Mouse (Mus musculus): Measurements from ENCODE around the gene Serpine2. TPM values are rescaled to one million over a fixed set of nuclear protein-coding genes. Genes with fewer than 3 reads are reported as not detected.

Gene Serpine2
- total and polyA plus RNA-seq, 3 experiments: not detected

DNA sequence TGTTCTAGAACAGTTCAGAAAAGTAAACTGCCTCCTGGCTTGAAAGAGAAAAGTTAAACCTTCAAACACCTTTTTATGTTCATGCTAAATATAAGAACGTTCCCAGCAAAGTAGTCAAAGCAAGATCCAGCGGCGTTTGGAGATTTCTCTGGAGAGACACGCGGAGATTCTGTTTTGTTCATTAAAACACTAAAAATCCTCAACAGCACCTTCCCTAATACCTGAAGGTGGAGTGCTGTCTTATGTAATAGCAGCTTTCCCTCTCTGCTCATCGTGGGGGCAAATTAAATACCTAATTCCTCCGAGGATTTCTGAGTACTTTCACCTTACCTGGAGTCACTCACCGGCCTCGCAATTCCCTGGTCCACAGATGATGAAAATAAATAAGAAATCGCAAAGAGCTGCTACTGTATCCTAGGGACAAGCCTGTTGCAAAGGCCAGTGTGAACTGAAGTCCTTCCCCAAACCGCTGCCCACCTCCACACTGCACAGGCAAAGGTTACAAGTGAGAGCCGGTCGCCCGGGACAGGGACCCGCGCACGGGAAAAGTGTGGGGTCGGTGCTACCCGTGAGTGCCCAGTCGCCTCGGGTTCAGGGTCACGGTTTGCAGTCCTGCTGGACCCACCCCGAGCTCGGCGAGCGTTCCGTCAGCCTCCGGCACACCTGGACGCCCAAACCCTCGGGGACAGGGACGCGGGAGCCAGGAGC lies 3.1 kb downstream of the Serpine2 start:
- no peak overlapping the region for H3K9ac ChIP-seq (ENCODE audit: control insufficient read depth, low read depth, low read length, poor library complexity, severe bottlenecking)
- TF ChIP-seq EP300 (IDR thresholded peaks at IDR 0.05; ENCODE audit: low read depth in 1 of 2, low read length in 2 of 2) (no peak), HCFC1 (IDR thresholded peaks at IDR 0.05; ENCODE audit: low read depth, low read length) (no peak), ETS1 (IDR thresholded peaks at IDR 0.05; ENCODE audit: low read depth, low read length) (no peak), BHLHE40 (IDR thresholded peaks at IDR 0.05; ENCODE audit: borderline replicate concordance, low read depth, low read length) (no peak), ELF1 (IDR thresholded peaks at IDR 0.05; ENCODE audit: low read depth, low read length) (no peak), RAD21 (IDR thresholded peaks at IDR 0.05; ENCODE audit: low read depth, low read length) (no peak), ZMIZ1 (IDR thresholded peaks at IDR 0.05; ENCODE audit: low read depth, low read length) (no peak), MAX (IDR thresholded peaks at IDR 0.05; ENCODE audit: low read length) (no peak)
- no peak overlapping the region for H3K27ac ChIP-seq (ENCODE audit: control insufficient read depth, low read depth, low read length)
- no peak for DNase-seq (ENCODE audit: low read depth, low spot score)
- H3K4me3 ChIP-seq (ENCODE audit: control insufficient read depth in 1 of 2, insufficient read depth in 1 of 2, low read depth in 2 of 2, low read length in 2 of 2): no peak overlapping the region
- H3K36me3 ChIP-seq (ENCODE audit: control insufficient read depth in 1 of 2, insufficient read depth in 2 of 2, low read length in 2 of 2): no peaks in the 10 kb centered on the region
- no peaks in the 10 kb centered on the region for H3K79me2 ChIP-seq (ENCODE audit: control insufficient read depth, insufficient read depth, low read length, poor library complexity)
- no peaks in the 10 kb centered on the region for H3K27me3 ChIP-seq (ENCODE audit: control insufficient read depth in 1 of 2, insufficient read depth in 2 of 2, low read length in 2 of 2)
- H3K4me1 ChIP-seq (ENCODE audit: control insufficient read depth in 1 of 2, insufficient read depth in 2 of 2, low read length in 2 of 2): no peaks in the 10 kb centered on the region
- H3K9me3 ChIP-seq (replicated peaks; ENCODE audit: insufficient read depth, low read length): no peaks in the 10 kb centered on the region

GRCm38 (mm10) chr1:79856756-79857155 lies 4.2 kb downstream of the Serpine2 start:
- TF ChIP-seq MXI1 (IDR thresholded peaks at IDR 0.05; ENCODE audit: low read depth, low read length) (no peak), ZMIZ1 (IDR thresholded peaks at IDR 0.05; ENCODE audit: low read depth, low read length) (no peak), TCF12 (IDR thresholded peaks at IDR 0.05; ENCODE audit: low read depth, low read length) (no peak), MAX (IDR thresholded peaks at IDR 0.05; ENCODE audit: low read length) (no peak), ETS1 (IDR thresholded peaks at IDR 0.05; ENCODE audit: low read depth, low read length) (no peak), TBP (IDR thresholded peaks at IDR 0.05; ENCODE audit: low read depth, low read length) (no peak), UBTF (IDR thresholded peaks at IDR 0.05; ENCODE audit: borderline replicate concordance, insufficient read depth, low read depth, low read length) (no peak), USF1 (IDR thresholded peaks at IDR 0.05; ENCODE audit: low read depth, low read length) (no peak), SIN3A (IDR thresholded peaks at IDR 0.05; ENCODE audit: low read length) (no peak), POLR2A (IDR thresholded peaks at IDR 0.05; ENCODE audit: control insufficient read depth in 1 of 2, insufficient read depth in 1 of 2, low read depth in 1 of 2, low read length in 2 of 2, poor library complexity in 1 of 2) (no peak), USF2 (IDR thresholded peaks at IDR 0.05; ENCODE audit: borderline replicate concordance in 1 of 2, insufficient read depth in 1 of 2, low read depth in 1 of 2, low read length in 2 of 2) (no peak), CTCF (IDR thresholded peaks at IDR 0.05 in 2 of 3, conservative IDR thresholded peaks at IDR 0.05 in 1 of 3; ENCODE audit: control insufficient read depth in 1 of 3, insufficient read depth in 1 of 3, low read depth in 2 of 3, low read length in 3 of 3, poor library complexity in 1 of 3, severe bottlenecking in 1 of 3) (no peak), GABPA (IDR thresholded peaks at IDR 0.05; ENCODE audit: low read depth, low read length) (no peak)
- Histone ChIP-seq H3K27me3 (ENCODE audit: control insufficient read depth in 1 of 2, insufficient read depth in 2 of 2, low read length in 2 of 2) (no peaks in the 10 kb centered on the region), H3K36me3 (ENCODE audit: control insufficient read depth in 1 of 2, insufficient read depth in 2 of 2, low read length in 2 of 2) (no peaks in the 10 kb centered on the region), H3K4me1 (ENCODE audit: control insufficient read depth in 1 of 2, insufficient read depth in 2 of 2, low read length in 2 of 2) (no peaks in the 10 kb centered on the region), H3K9me3 (replicated peaks; ENCODE audit: insufficient read depth, low read length) (no peaks in the 10 kb centered on the region), H3K4me3 (ENCODE audit: control insufficient read depth in 1 of 2, insufficient read depth in 1 of 2, low read depth in 2 of 2, low read length in 2 of 2) (no peak overlapping the region), H3K27ac (ENCODE audit: control insufficient read depth, low read depth, low read length) (no peak overlapping the region), H3K9ac (ENCODE audit: control insufficient read depth, low read depth, low read length, poor library complexity, severe bottlenecking) (no peak overlapping the region), H3K79me2 (ENCODE audit: control insufficient read depth, insufficient read depth, low read length, poor library complexity) (no peaks in the 10 kb centered on the region)
- no peak for DNase-seq (ENCODE audit: low read depth, low spot score)

Measured in MEL (cell line).